Mouse (Mus musculus): ENCODE data around the gene Gsdma3.
"Not testable (repeated sequence)": the region's sequence is repeated elsewhere in the genome, so short reads cannot be mapped to it uniquely, and the experiment has no call there.

Gsdma3 gene

DNA sequence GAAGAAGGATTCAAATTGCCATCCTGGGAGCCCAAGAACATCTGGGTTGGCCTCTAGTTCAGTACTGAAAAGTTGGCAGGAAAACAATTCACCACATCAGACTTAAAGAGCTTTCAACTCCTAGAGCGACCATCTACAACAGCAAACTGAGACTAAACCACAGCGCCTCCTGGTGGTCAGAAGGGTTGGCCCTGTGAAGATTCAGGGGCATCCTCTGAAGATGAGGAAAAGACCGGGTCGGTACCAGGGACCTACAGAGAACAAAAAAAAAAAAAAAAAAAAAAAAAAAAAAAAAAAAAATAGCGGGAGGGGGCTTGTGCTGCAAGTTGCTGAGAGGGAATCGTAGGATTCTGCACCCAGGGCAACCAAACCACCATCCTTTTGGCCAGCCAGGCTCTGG is 28.8 kb upstream of the Gsdma3 start:
- DNase-seq = peak; percentile 79

GRCm38 (mm10) chr11:98597991-98598390 is 28.2 kb upstream of the Gsdma3 start, which contains the start of gene Lrrc3c:
TSS of gene Lrrc3c (plus strand) at chr11:98598291.
- DNase-seq = no peak

DNA sequence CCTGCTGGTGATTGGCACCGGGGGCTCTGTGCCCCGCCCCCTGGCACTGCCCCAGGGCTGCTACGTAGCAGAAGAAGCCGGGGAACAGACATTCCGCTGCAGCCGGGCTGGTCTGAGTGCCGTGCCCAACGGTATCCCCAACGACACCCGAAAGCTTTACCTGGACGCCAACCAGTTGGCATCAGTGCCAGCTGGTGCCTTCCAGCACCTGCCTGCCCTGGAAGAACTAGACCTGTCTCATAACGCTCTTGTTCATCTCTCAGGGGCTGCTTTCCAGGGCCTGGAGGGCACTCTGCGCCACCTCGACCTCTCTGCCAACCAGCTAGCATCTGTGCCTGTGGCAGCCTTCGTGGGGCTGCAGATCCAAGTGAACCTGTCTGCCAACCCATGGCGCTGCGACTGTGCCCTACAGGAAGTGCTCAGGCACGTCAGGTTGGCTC is 27.3 kb upstream of the Gsdma3 start:
- DNase-seq = no peak

GRCm38 (mm10) chr11:98599291-98599690 is 26.9 kb upstream of the Gsdma3 start:
- no peak for DNase-seq

GRCm38 (mm10) chr11:98602090-98602690 is 24.0 kb upstream of the Gsdma3 start:
- peak; percentile 33 for DNase-seq

- DNase-seq = no peak
These were observed 22.2 kb upstream of the Gsdma3 start for GRCm38 (mm10) chr11:98603953-98604352.

GRCm38 (mm10) chr11:98604911-98605310 is 21.2 kb upstream of the Gsdma3 start:
- not testable (repeated sequence) for DNase-seq

- peak; percentile 40 for DNase-seq
These were observed 19.4 kb upstream of the Gsdma3 start for GRCm38 (mm10) chr11:98606763-98607162.

- DNase-seq = no peak
These were observed 5.4 kb upstream of the Gsdma3 start for GRCm38 (mm10) chr11:98620791-98621190.

GRCm38 (mm10) chr11:98623981-98624380 is 2.2 kb upstream of the Gsdma3 start:
- DNase-seq = not testable (repeated sequence)

GRCm38 (mm10) chr11:98624381-98624780 is 1.8 kb upstream of the Gsdma3 start:
- DNase-seq = not testable (repeated sequence)

GRCm38 (mm10) chr11:98628706-98629105 is 2.5 kb downstream of the Gsdma3 start:
- DNase-seq = no peak

GRCm38 (mm10) chr11:98630646-98631045 is 4.5 kb downstream of the Gsdma3 start:
- DNase-seq = no peak

- peak; percentile 12 for DNase-seq
These were observed 9.3 kb downstream of the Gsdma3 start for GRCm38 (mm10) chr11:98635312-98635970.

- DNase-seq = no peak
These were observed 11.3 kb downstream of the Gsdma3 start for GRCm38 (mm10) chr11:98637501-98637900.

- DNase-seq = no peak
These were observed 13.9 kb downstream of the Gsdma3 start for GRCm38 (mm10) chr11:98640091-98640490.

DNA sequence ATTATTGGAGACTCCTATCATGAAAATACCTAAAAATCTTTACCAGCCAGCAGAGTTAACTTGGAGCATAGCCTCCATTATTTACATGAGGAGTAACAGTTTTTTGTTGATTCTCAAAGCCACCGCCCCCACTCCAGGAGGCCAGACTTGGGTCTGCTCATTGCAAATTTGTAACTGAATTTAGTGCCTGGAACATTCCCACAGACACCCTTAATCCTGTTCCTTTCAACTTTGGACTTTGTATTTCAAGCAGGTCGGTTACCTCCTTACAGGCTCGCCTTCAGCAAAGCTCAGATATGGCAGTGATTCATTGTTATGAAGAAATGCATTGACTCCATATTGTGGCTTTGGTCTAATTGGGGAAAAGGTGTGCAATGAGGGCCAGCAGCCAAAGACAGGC is 18.6 kb downstream of the Gsdma3 start:
- no peak for DNase-seq

GRCm38 (mm10) chr11:98645946-98646345 is 19.8 kb downstream of the Gsdma3 start:
- DNase-seq = no peak

- no peak for DNase-seq
These were observed 20.3 kb downstream of the Gsdma3 start, which contains the start of gene Gsdma2 for GRCm38 (mm10) chr11:98646459-98646858. TSS of gene Gsdma2 (plus strand) at chr11:98646759.

- DNase-seq = peak; percentile 68
These were observed 28.9 kb downstream of the Gsdma3 start for GRCm38 (mm10) chr11:98655076-98655475.

DNA sequence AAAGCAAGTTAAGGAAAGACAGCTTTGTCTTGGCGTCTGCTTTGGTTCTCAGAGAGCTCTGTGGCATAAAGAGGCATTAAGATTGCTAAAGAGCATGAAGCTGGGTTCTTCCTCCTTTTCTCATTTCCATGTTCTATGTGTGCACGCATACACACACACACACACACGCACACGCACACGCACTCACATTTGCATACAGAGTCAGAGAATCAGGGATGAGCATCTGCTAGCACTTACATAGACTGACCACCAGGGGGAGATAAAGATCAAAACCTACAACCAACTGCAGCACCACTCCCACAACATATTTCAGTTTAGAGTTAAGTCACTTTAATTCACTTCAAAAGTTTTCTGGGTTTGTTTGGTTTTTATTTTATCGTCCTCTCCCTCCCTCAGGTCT is 34.4 kb downstream of the Gsdma3 start:
- peak; percentile 17 for DNase-seq

DNA sequence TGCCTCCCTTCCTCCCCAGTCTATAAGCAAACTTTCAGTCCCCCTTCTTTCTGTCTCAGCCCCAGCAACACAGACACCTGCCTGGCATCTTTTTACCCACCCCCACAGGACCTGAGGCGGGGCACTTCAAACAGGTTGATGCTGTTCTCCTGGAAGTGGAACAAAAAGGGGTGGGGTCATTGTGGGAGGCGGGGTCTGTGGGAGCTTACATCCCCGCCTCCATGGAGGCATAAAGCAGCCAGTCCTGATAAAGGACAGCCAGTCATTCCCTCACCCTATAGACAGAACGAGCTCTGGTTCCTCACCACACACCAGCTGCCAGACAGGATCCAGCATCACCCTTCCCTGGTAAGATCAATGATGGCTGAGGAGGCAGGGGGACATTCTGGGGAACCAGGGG is 37.9 kb downstream of the Gsdma3 start, which contains the start of gene Gsdma:
Gsdma (plus strand) TSS at position 261 of the 400 bp plus-strand sequence.
- DNase-seq = no peak

GRCm38 (mm10) chr11:98668984-98669383 is 42.8 kb downstream of the Gsdma3 start:
- DNase-seq = no peak

GRCm38 (mm10) chr11:98671284-98671815 is 45.2 kb downstream of the Gsdma3 start:
- no peak for DNase-seq

All from lung, postnatal 14 days (tissue).